Mouse (Mus musculus) liver, postnatal 0 days (tissue): ENCODE results near the gene Vps13c. TPM values are rescaled to one million over a fixed set of nuclear protein-coding genes. Genes with fewer than 3 reads are reported as not detected.

Source experiments
- ATAC-seq: fragments of 200-750 bp; cut with Nextera tagmentation; 2 replicates; pipeline ENCODE4 v1.8.0; 2017; ENCODE audit warnings: mild to moderate bottlenecking, moderate library complexity
- DNase-seq: peaks from one replicate; pipeline ENCODE4 v3.0.0-alpha.2; 2016
- H3K27ac ChIP-seq: fragments of 300-500 bp; sonication (generic); 2 replicates; pipeline ENCODE4 v1.5.1; 2014; ENCODE audit warnings: antibody characterized with exemption, moderate library complexity, mild to moderate bottlenecking, low read depth
- H3K27me3 ChIP-seq: fragments of 300-500 bp; sonication (generic); 2 replicates; pipeline ENCODE4 v1.6.1; 2014; ENCODE audit warnings: low read length, control low read depth, mixed read lengths; ENCODE audit not compliant: insufficient read depth
- H3K36me3 ChIP-seq: fragments of 300-500 bp; sonication (generic); replicated peaks from 2 replicates; pipeline ENCODE4 v1.6.1; 2014; ENCODE audit warnings: mild to moderate bottlenecking, control low read depth, low read length, moderate library complexity, mixed read lengths; ENCODE audit not compliant: insufficient read depth
- H3K4me1 ChIP-seq: fragments of 300-500 bp; sonication (generic); 2 replicates; pipeline ENCODE4 v1.6.1; 2014; ENCODE audit warnings: antibody characterized with exemption, mild to moderate bottlenecking, control low read depth; ENCODE audit not compliant: insufficient read depth
- H3K4me2 ChIP-seq: fragments of 300-500 bp; sonication (generic); 2 replicates; pipeline ENCODE4 v1.6.1; 2014; ENCODE audit warnings: low read depth, mild to moderate bottlenecking, low read length, moderate library complexity, mixed read lengths
- H3K4me3 ChIP-seq: fragments of 300-500 bp; sonication (generic); 2 replicates; pipeline ENCODE4 v1.5.1; 2014; ENCODE audit warnings: low read depth, low read length
- H3K9ac ChIP-seq: fragments of 300-500 bp; sonication (generic); replicated peaks from 2 replicates; pipeline ENCODE4 v1.6.1; 2014; ENCODE audit warnings: mild to moderate bottlenecking, moderate library complexity
- H3K9me3 ChIP-seq: fragments of 300-500 bp; sonication (generic); 2 replicates; pipeline ENCODE4 v1.6.1; 2016; ENCODE audit warnings: mild to moderate bottlenecking, control low read depth, low read length, mixed read lengths
- CTCF ChIP-seq: sonication (generic); IDR thresholded peaks from 2 replicates; pipeline ENCODE4 v1.5.1; 2016; ENCODE audit warnings: antibody characterized with exemption, low read depth
- EP300 ChIP-seq: IDR thresholded peaks from 2 replicates; pipeline ENCODE4 v1.6.1; 2016; ENCODE audit warnings: antibody characterized with exemption, low read depth, mild to moderate bottlenecking
- WGBS: fragments of 180-500 bp; shearing (Covaris S2); extraction: QIAGEN DNeasy Blood & Tissue Kit; methylation state at CpG from one replicate; pipeline ENCODE4 v1.1.7; 2014; ENCODE audit not compliant: insufficient replicate concordance; 5-methylcytosine and 5-hydroxymethylcytosine counted together
- polyA plus RNA-seq: library from polyadenylated mRNA; unstranded; fragments of >200 nt; fragmentation: Nextera tagmentation; extraction: Ambion mirVana; gene quantifications from 2 replicates; pipeline ENCODE4 v1.2.1, GENCODE M21; 2015

Gene Vps13c
- polyA plus RNA-seq, 1 experiment from 2014 or later, result 3.4 TPM

- ATAC-seq, result no peak
- Histone ChIP-seq H3K4me3 (no peak overlapping the region), H3K4me2 (no peak overlapping the region), H3K27me3 (no peaks in the 10 kb centered on the region), H3K9me3 (no peaks in the 10 kb centered on the region), H3K4me1 (no peaks in the 10 kb centered on the region), H3K27ac (no peak overlapping the region), H3K36me3 (peaks cover 65% of the 10 kb centered on the region), H3K9ac (no peak overlapping the region)
- no peak for DNase-seq
- TF ChIP-seq EP300 (no peak), CTCF (no peak)
- 81% methylated on average over 6 of the region's 6 CpGs for WGBS
Measured at GRCm38 (mm10) chr9:67904355-67904754, 64.2 kb downstream of the Vps13c start.

GRCm38 (mm10) chr9:67905541-67905940 lies 65.3 kb downstream of the Vps13c start:
- TF ChIP-seq EP300 (no peak), CTCF (no peak)
- Histone ChIP-seq H3K4me3 (no peak overlapping the region), H3K4me2 (no peak overlapping the region), H3K9ac (no peak overlapping the region), H3K27me3 (no peaks in the 10 kb centered on the region), H3K27ac (no peak overlapping the region), H3K36me3 (peaks cover 75% of the 10 kb centered on the region), H3K4me1 (no peaks in the 10 kb centered on the region), H3K9me3 (no peaks in the 10 kb centered on the region)
- DNase-seq, result no peak
- no peak for ATAC-seq
- WGBS, result 86% methylated on average over 2 of the region's 2 CpGs

- no peak for TF ChIP-seq EP300
- no peak for TF ChIP-seq CTCF
- H3K36me3 ChIP-seq, result peaks cover 71% of the 10 kb centered on the region
- H3K27me3 ChIP-seq, result no peaks in the 10 kb centered on the region
- 82% methylated on average over 7 of the region's 7 CpGs for WGBS
- no peak overlapping the region for H3K4me3 ChIP-seq
- ATAC-seq (no peak), DNase-seq (no peak)
- no peak overlapping the region for H3K27ac ChIP-seq
- H3K4me2 ChIP-seq, result no peak overlapping the region
- no peak overlapping the region for H3K9ac ChIP-seq
- H3K4me1 ChIP-seq, result no peaks in the 10 kb centered on the region
- H3K9me3 ChIP-seq, result no peaks in the 10 kb centered on the region
Measured at GRCm38 (mm10) chr9:67914681-67915080, 74.5 kb downstream of the Vps13c start.

GRCm38 (mm10) chr9:67922350-67922749 lies 82.2 kb downstream of the Vps13c start:
- TF ChIP-seq EP300 (no peak), CTCF (no peak)
- Histone ChIP-seq H3K4me2 (no peak overlapping the region), H3K36me3 (peaks cover 68% of the 10 kb centered on the region), H3K27ac (no peak overlapping the region), H3K4me1 (no peaks in the 10 kb centered on the region), H3K4me3 (no peak overlapping the region), H3K27me3 (no peaks in the 10 kb centered on the region), H3K9ac (no peak overlapping the region), H3K9me3 (no peaks in the 10 kb centered on the region)
- WGBS, result 87% methylated on average over 5 of the region's 5 CpGs
- no peak for DNase-seq
- no peak for ATAC-seq

- Histone ChIP-seq H3K9me3 (no peaks in the 10 kb centered on the region), H3K4me2 (no peak overlapping the region), H3K27ac (no peak overlapping the region), H3K9ac (no peak overlapping the region), H3K36me3 (peaks cover 65% of the 10 kb centered on the region), H3K27me3 (no peaks in the 10 kb centered on the region), H3K4me1 (no peaks in the 10 kb centered on the region), H3K4me3 (no peak overlapping the region)
- DNase-seq (no peak), ATAC-seq (no peak)
- TF ChIP-seq EP300 (no peak), CTCF (no peak)
- WGBS, result 80% methylated on average over 7 of the region's 7 CpGs
Measured at GRCm38 (mm10) chr9:67930629-67931028, 90.4 kb downstream of the Vps13c start.

GRCm38 (mm10) chr9:67937286-67937685 lies 97.1 kb downstream of the Vps13c start:
- H3K4me2 ChIP-seq, result no peak overlapping the region
- DNase-seq (no peak), ATAC-seq (no peak)
- peaks cover 57% of the 10 kb centered on the region for H3K36me3 ChIP-seq
- H3K9ac ChIP-seq, result no peak overlapping the region
- H3K4me1 ChIP-seq, result no peaks in the 10 kb centered on the region
- H3K27ac ChIP-seq, result no peak overlapping the region
- H3K4me3 ChIP-seq, result no peak overlapping the region
- H3K9me3 ChIP-seq, result no peaks in the 10 kb centered on the region
- WGBS, result 79% methylated on average over 2 of the region's 2 CpGs
- no peak for TF ChIP-seq CTCF
- no peak for TF ChIP-seq EP300
- H3K27me3 ChIP-seq, result no peaks in the 10 kb centered on the region

- 78% methylated on average over 7 of the region's 7 CpGs for WGBS
- no peak overlapping the region for H3K9ac ChIP-seq
- DNase-seq (no peak), ATAC-seq (no peak)
- H3K4me3 ChIP-seq, result no peak overlapping the region
- H3K4me2 ChIP-seq, result no peak overlapping the region
- TF ChIP-seq EP300, result no peak
- no peak for TF ChIP-seq CTCF
- H3K4me1 ChIP-seq, result no peaks in the 10 kb centered on the region
- no peaks in the 10 kb centered on the region for H3K9me3 ChIP-seq
- H3K27me3 ChIP-seq, result no peaks in the 10 kb centered on the region
- peaks cover 70% of the 10 kb centered on the region for H3K36me3 ChIP-seq
- H3K27ac ChIP-seq, result no peak overlapping the region
Measured at GRCm38 (mm10) chr9:67955466-67956010, 115.3 kb downstream of the Vps13c start.
